Mouse (Mus musculus): ENCODE results near the gene Usp10.

GRCm38 (mm10) chr8:119927422-119928092 is 17.4 kb downstream of the Usp10 start:
- TF ChIP-seq TAL1 (IDR thresholded peaks at IDR 0.05; ENCODE audit: low read length) = no peak
- no peak for TF ChIP-seq GATA1 (IDR thresholded peaks at IDR 0.05; ENCODE audit: low read length)
